Mouse (Mus musculus): ENCODE data around the gene Bpifb1.
"Not testable (repeated sequence)": the region's sequence is repeated elsewhere in the genome, so short reads cannot be mapped to it uniquely, and the experiment has no call there.

Bpifb1 gene

GRCm38 (mm10) chr2:154211121-154211520, 20.5 kb downstream of the Bpifb1 start:
- DNase-seq (ENCODE audit: low spot score in 2 of 2): no peak

GRCm38 (mm10) chr2:154211881-154212280, 21.3 kb downstream of the Bpifb1 start:
- no peak for DNase-seq (ENCODE audit: low spot score in 2 of 2)

GRCm38 (mm10) chr2:154215191-154215590, 24.6 kb downstream of the Bpifb1 start:
- DNase-seq (ENCODE audit: low spot score in 2 of 2): peak; percentile 52 to 86

GRCm38 (mm10) chr2:154219950-154220349, 29.3 kb downstream of the Bpifb1 start:
- no peak for DNase-seq (ENCODE audit: low spot score in 2 of 2)

GRCm38 (mm10) chr2:154223265-154223916, 32.8 kb downstream of the Bpifb1 start, which contains the start of gene Bpifb5:
TSS of gene Bpifb5 (plus strand) at chr2:154223742.
- no peak for DNase-seq (ENCODE audit: low spot score in 2 of 2)

- DNase-seq (ENCODE audit: low spot score in 2 of 2): no peak
These were observed 33.3 kb downstream of the Bpifb1 start for GRCm38 (mm10) chr2:154223917-154224273.

GRCm38 (mm10) chr2:154226991-154227390, 36.4 kb downstream of the Bpifb1 start:
- DNase-seq (ENCODE audit: low spot score in 2 of 2): no peak

GRCm38 (mm10) chr2:154227830-154228229, 37.2 kb downstream of the Bpifb1 start:
- no peak for DNase-seq (ENCODE audit: low spot score in 2 of 2)

- DNase-seq (ENCODE audit: low spot score in 2 of 2): no peak
These were observed 42.8 kb downstream of the Bpifb1 start for GRCm38 (mm10) chr2:154233426-154233825.

GRCm38 (mm10) chr2:154240771-154241170, 50.2 kb downstream of the Bpifb1 start:
- DNase-seq (ENCODE audit: low spot score in 2 of 2): no peak

- not testable (repeated sequence) for DNase-seq (ENCODE audit: low spot score in 2 of 2)
These were observed 52.1 kb downstream of the Bpifb1 start for GRCm38 (mm10) chr2:154242726-154243125.

- no peak for DNase-seq (ENCODE audit: low spot score in 2 of 2)
These were observed 52.9 kb downstream of the Bpifb1 start for GRCm38 (mm10) chr2:154243356-154244036.

- DNase-seq (ENCODE audit: low spot score in 2 of 2): no peak
These were observed 54.7 kb downstream of the Bpifb1 start for GRCm38 (mm10) chr2:154245322-154245721.

GRCm38 (mm10) chr2:154255254-154255653, 64.6 kb downstream of the Bpifb1 start:
- DNase-seq (ENCODE audit: low spot score in 2 of 2): not testable (repeated sequence)

- no peak for DNase-seq (ENCODE audit: low spot score in 2 of 2)
These were observed 65.2 kb downstream of the Bpifb1 start for GRCm38 (mm10) chr2:154255770-154256169.

- DNase-seq (ENCODE audit: low spot score in 2 of 2): not testable (repeated sequence)
These were observed 66.9 kb downstream of the Bpifb1 start, which contains the start of gene Bpifb9a for GRCm38 (mm10) chr2:154257554-154257953. TSS of gene Bpifb9a (plus strand) at chr2:154257854.

- not testable (repeated sequence) for DNase-seq (ENCODE audit: low spot score in 2 of 2)
These were observed 73.8 kb downstream of the Bpifb1 start for GRCm38 (mm10) chr2:154264397-154264796.

Data from spleen, postnatal 4 days (tissue).